Mouse (Mus musculus) lung, embryonic 16.5 days (tissue): ENCODE results near the gene Bin2. TPM values are rescaled to one million over a fixed set of nuclear protein-coding genes. Genes with fewer than 3 reads are reported as not detected.
A peak's percentile ranks its signal among the peaks of the same experiment; 100 is the strongest.

ENCODE experiments used
- ATAC-seq: fragments of 200-750 bp; cut with Nextera tagmentation; 2 replicates; pipeline ENCODE4 v1.8.0; 2017; ENCODE audit warnings: low read depth, mild to moderate bottlenecking, moderate library complexity
- H3K27ac ChIP-seq: fragments of 300-500 bp; sonication (generic); 2 replicates; pipeline ENCODE4 v1.5.1; 2014; ENCODE audit warnings: mild to moderate bottlenecking, control low read depth, low read length
- H3K27me3 ChIP-seq: fragments of 300-500 bp; sonication (generic); 2 replicates; pipeline ENCODE4 v1.6.1; 2014; ENCODE audit warnings: low read depth, low read length, mixed read lengths; ENCODE audit not compliant: control insufficient read depth, insufficient read depth
- H3K36me3 ChIP-seq: fragments of 300-500 bp; sonication (generic); 2 replicates; pipeline ENCODE4 v1.6.1; 2014; ENCODE audit warnings: low read length; ENCODE audit not compliant: control insufficient read depth, insufficient read depth
- H3K4me1 ChIP-seq: fragments of 300-500 bp; sonication (generic); replicated peaks from 2 replicates; pipeline ENCODE4 v1.6.1; 2014; ENCODE audit warnings: low read length, mixed read lengths; ENCODE audit not compliant: control insufficient read depth, insufficient read depth
- H3K4me2 ChIP-seq: fragments of 300-500 bp; sonication (generic); 2 replicates; pipeline ENCODE4 v1.6.1; 2014; ENCODE audit warnings: low read depth, low read length, control low read depth
- H3K4me3 ChIP-seq: fragments of 300-500 bp; sonication (generic); 2 replicates; pipeline ENCODE4 v1.5.1; 2014; ENCODE audit warnings: mild to moderate bottlenecking, low read length, control low read depth
- H3K9ac ChIP-seq: fragments of 300-500 bp; sonication (generic); 2 replicates; pipeline ENCODE4 v1.6.1; 2014; ENCODE audit warnings: low read length, control low read depth
- H3K9me3 ChIP-seq: fragments of 300-500 bp; sonication (generic); 2 replicates; pipeline ENCODE4 v1.6.1; 2016; ENCODE audit warnings: low read length; ENCODE audit not compliant: control insufficient read depth
- WGBS: fragments of 180-500 bp; shearing (Covaris S2); extraction: QIAGEN DNeasy Blood & Tissue Kit; methylation state at CpG from one replicate; pipeline ENCODE4 v1.1.7; 2014; 5-methylcytosine and 5-hydroxymethylcytosine counted together
- polyA plus RNA-seq: library from polyadenylated mRNA; unstranded; fragments of >200 nt; fragmentation: Nextera tagmentation; extraction: Ambion mirVana; gene quantifications from 2 replicates; pipeline ENCODE4 v1.2.1, GENCODE M21; 2015

Bin2 gene
- polyA plus RNA-seq, 1 experiment from 2014 or later, result 4.6 TPM

DNA sequence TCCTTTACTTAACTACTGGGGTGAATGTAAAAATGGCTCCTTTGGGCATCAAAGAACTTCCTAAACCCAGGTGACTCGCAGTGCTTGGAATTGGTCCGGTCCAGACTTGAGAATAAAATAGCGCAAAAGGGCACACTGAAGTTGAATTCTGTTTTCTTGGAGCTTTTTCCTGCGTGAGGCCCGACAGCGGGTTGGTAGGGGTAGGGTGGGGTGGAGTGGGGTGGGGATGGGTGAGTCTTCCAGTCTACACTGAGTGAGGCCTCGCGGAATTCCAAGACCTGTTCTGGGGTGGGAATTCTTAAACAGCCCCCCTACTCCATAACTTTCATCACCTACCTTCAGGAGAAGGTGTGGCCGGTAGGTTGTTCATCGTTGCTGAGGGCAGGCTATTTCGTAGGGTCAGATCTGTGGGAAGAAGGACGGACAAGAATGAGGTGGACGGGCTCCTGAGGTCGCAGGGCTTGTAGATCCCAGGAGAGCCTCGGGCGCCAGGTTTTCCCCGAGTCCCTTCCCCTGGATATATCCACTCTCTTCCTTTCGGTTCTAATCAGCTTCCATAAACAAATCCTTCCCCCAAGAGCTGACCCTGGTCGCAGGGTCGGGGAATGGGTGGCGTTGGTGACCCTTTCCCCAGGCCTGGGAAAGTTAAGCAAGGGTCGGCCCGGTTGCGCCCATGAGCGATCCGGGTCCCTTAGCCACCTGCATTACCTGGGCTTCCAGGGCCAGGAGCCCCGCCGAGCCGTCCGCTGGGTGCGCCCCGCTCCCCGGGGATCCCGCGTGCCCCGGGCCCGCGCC is 33.3 kb downstream of the Bin2 start:
- Histone ChIP-seq H3K27me3 (peaks cover 38% of the 10 kb centered on the region), H3K36me3 (no peaks in the 10 kb centered on the region), H3K4me1 (peaks cover 18% of the 10 kb centered on the region; the same call in 1 of the 2 replicates), H3K4me2 (peak overlapping the region; percentile 91), H3K4me3 (peak overlapping the region; percentile 67), H3K9ac (peak overlapping the region; percentile 66), H3K27ac (no peak overlapping the region), H3K9me3 (no peaks in the 10 kb centered on the region)
- no peak for ATAC-seq
- WGBS, result 5% methylated on average over 37 of the region's 38 CpGs

GRCm38 (mm10) chr15:100635239-100635638 is 34.1 kb downstream of the Bin2 start:
- Histone ChIP-seq H3K27ac (no peak overlapping the region), H3K36me3 (no peaks in the 10 kb centered on the region), H3K4me1 (peaks cover 18% of the 10 kb centered on the region; the same call in 1 of the 2 replicates), H3K4me3 (no peak overlapping the region; the same call in 1 of the 2 replicates), H3K4me2 (peak overlapping the region; percentile 91), H3K9ac (no peak overlapping the region), H3K27me3 (peaks cover 38% of the 10 kb centered on the region), H3K9me3 (no peaks in the 10 kb centered on the region)
- WGBS, result 11% methylated on average over 9 of the region's 9 CpGs
- ATAC-seq, result no peak

DNA sequence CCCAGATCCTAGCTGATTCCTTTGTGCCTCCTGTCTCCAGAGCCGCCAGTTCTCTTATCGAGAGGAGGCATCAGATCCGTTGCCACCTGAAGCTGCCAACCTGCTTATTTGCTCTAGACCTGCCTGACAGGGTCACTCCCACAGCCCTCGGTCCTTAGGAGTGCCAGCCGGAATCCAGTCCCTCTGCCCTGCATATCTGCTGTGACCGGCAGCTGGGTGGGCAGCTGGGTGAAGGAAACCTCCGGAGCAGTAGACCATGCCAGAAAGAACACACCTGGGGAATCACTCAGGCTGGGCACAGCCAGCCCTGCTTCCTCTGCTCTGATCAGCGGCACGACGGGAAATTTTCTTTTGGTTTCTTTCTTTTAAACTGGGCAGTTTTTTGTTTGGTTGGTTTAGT is 36.0 kb downstream of the Bin2 start:
- H3K27me3 ChIP-seq, result peaks cover 34% of the 10 kb centered on the region
- H3K27ac ChIP-seq, result no peak overlapping the region
- H3K9me3 ChIP-seq, result no peaks in the 10 kb centered on the region
- ATAC-seq, result no peak
- WGBS, result 66% methylated on average over 10 of the region's 10 CpGs
- H3K4me1 ChIP-seq, result peaks cover 18% of the 10 kb centered on the region; the same call in 1 of the 2 replicates
- H3K4me2 ChIP-seq, result no peak overlapping the region
- H3K36me3 ChIP-seq, result no peaks in the 10 kb centered on the region
- no peak overlapping the region for H3K9ac ChIP-seq
- H3K4me3 ChIP-seq, result no peak overlapping the region

DNA sequence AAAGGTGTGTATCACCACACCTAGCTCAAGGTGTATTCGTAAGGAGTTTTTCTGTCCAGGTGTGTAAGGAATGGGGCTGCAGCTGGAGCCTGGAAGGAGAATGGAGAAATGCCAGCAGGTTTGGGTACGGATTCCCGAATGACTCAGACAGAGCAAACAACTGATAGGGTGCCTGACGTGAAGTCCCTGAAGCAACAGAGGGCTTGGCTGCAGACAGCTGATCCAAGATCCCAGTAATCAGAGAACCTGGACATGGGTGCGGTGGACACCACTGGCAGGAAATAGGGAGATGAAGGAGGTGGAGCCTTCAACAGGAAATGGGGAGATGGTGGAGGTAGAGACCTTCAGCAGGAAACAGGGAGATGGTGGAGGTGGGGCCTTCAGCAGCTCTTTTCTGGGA is 37.0 kb downstream of the Bin2 start:
- no peaks in the 10 kb centered on the region for H3K36me3 ChIP-seq
- peaks cover 25% of the 10 kb centered on the region for H3K27me3 ChIP-seq
- no peak overlapping the region for H3K27ac ChIP-seq
- WGBS, result 66% methylated on average over 5 of the region's 5 CpGs
- H3K4me2 ChIP-seq, result no peak overlapping the region
- H3K4me1 ChIP-seq, result peaks cover 28% of the 10 kb centered on the region
- H3K4me3 ChIP-seq, result no peak overlapping the region
- ATAC-seq, result no peak
- no peak overlapping the region for H3K9ac ChIP-seq
- no peaks in the 10 kb centered on the region for H3K9me3 ChIP-seq

- no peaks in the 10 kb centered on the region for H3K9me3 ChIP-seq
- no peak overlapping the region for H3K4me3 ChIP-seq
- no peaks in the 10 kb centered on the region for H3K36me3 ChIP-seq
- H3K27ac ChIP-seq, result no peak overlapping the region
- peaks cover 24% of the 10 kb centered on the region for H3K4me1 ChIP-seq
- H3K4me2 ChIP-seq, result no peak overlapping the region
- 74% methylated on average over 12 of the region's 12 CpGs for WGBS
- no peak for ATAC-seq
- no peak overlapping the region for H3K9ac ChIP-seq
- H3K27me3 ChIP-seq, result peaks cover 19% of the 10 kb centered on the region
These were observed 37.7 kb downstream of the Bin2 start for GRCm38 (mm10) chr15:100631454-100632170.

DNA sequence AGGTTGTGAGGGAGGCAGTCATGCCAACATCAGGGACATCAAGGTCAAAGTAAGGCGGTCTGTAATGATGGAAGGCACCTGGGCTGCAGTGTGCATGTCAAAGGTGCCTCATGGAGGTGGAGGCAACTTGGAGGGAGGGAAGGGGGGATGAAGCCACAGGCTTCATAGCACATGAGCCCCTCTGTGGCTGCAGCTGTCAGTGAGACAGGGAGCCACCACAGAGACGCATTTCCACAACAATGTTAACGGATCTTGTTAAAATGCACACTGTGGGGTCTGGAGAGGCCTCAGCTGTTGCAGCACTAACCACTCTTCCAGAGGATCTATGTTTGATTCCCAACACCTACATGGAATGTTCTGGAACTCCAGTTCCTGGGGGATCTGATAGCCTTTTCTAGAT is 39.2 kb downstream of the Bin2 start:
- Histone ChIP-seq H3K9ac (no peak overlapping the region), H3K27ac (no peak overlapping the region), H3K27me3 (peaks cover 4% of the 10 kb centered on the region), H3K9me3 (no peaks in the 10 kb centered on the region), H3K4me2 (no peak overlapping the region), H3K36me3 (no peaks in the 10 kb centered on the region), H3K4me1 (peaks cover 12% of the 10 kb centered on the region), H3K4me3 (no peak overlapping the region)
- 72% methylated on average over 3 of the region's 3 CpGs for WGBS
- no peak for ATAC-seq

DNA sequence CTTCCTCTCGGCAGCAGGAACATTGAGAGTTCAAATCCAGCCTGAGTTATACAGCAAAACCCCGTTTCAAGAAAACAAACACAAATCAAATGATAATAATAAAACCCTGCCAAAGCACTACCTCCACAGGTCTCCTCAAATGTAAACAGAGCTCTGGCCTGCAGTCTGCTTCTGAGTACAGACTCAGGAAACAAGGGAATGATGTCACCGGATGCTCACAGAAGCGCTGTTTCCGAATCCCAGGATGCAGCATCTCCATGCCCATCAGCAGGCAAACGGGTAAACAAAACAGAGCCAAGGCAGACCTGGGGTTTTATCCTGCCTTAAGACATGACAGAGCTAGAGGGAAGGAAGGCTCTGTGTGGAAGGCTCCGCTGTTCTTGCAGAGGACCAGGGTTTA is 40.6 kb downstream of the Bin2 start:
- no peaks in the 10 kb centered on the region for H3K36me3 ChIP-seq
- no peak overlapping the region for H3K4me2 ChIP-seq
- peaks cover 12% of the 10 kb centered on the region for H3K4me1 ChIP-seq
- H3K9me3 ChIP-seq, result no peaks in the 10 kb centered on the region
- H3K9ac ChIP-seq, result no peak overlapping the region
- WGBS, result 37% methylated on average over 6 of the region's 7 CpGs
- H3K27me3 ChIP-seq, result no peaks in the 10 kb centered on the region; the same call in 1 of the 2 replicates
- H3K4me3 ChIP-seq, result no peak overlapping the region
- peak; percentile 41; the same call in 1 of the 2 replicates for ATAC-seq
- 0 out of 2 replicates have a peak overlapping the region, but pooled peaks have one; percentile 77 for H3K27ac ChIP-seq

GRCm38 (mm10) chr15:100627774-100628370 is 41.5 kb downstream of the Bin2 start:
- 11% methylated on average over 11 of the region's 11 CpGs for WGBS
- no peaks in the 10 kb centered on the region for H3K9me3 ChIP-seq
- H3K27me3 ChIP-seq, result no peaks in the 10 kb centered on the region; the same call in 1 of the 2 replicates
- H3K4me2 ChIP-seq, result no peak overlapping the region
- H3K4me1 ChIP-seq, result peaks cover 12% of the 10 kb centered on the region
- no peak for ATAC-seq
- H3K9ac ChIP-seq, result 0 out of 2 replicates have a peak overlapping the region, but pooled peaks have one; percentile 23
- H3K4me3 ChIP-seq, result no peak overlapping the region
- peak overlapping the region; percentile 77 for H3K27ac ChIP-seq
- H3K36me3 ChIP-seq, result no peaks in the 10 kb centered on the region

GRCm38 (mm10) chr15:100627287-100627686 is 42.1 kb downstream of the Bin2 start:
- H3K9me3 ChIP-seq, result no peaks in the 10 kb centered on the region
- no peaks in the 10 kb centered on the region; the same call in 1 of the 2 replicates for H3K27me3 ChIP-seq
- peaks cover 10% of the 10 kb centered on the region for H3K4me1 ChIP-seq
- H3K9ac ChIP-seq, result no peak overlapping the region
- no peak for ATAC-seq
- H3K4me3 ChIP-seq, result no peak overlapping the region
- no peak overlapping the region for H3K4me2 ChIP-seq
- peak overlapping the region; percentile 77; the same call in 1 of the 2 replicates for H3K27ac ChIP-seq
- no peaks in the 10 kb centered on the region for H3K36me3 ChIP-seq
- WGBS, result 22% methylated on average over 10 of the region's 10 CpGs
